In the genomic region with DNA sequence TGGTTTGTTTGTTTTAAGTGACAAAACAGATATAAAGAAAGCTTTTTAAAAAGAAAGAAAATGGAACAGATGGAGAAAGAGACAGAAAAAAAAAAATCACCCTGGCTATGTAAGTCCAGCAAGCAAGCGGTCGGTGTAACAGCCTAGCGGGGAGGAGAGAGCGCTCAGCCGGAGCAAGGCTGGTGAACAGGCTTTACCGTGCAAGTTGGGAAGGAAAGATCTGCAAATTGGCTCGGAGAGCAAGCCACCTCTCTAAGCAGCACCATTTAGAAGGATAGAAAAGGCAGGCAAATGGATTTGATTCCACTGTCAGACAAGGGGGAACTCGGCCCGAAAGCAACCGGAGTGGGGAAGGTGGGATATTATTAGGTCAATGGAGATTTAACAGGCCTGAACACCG, we compare ENCODE assay signal across 23 mouse cellular contexts.
"Had no signal": no experiment of that assay in that cellular context is flagged by ENCODE, and none has a peak within 500 bp of the region (broad histone marks: within the 10 kb centered on the region; RNA-seq: fewer than 3 reads in every experiment).

No protein-coding gene starts in this region.

- H3K27ac ChIP-seq: heart, adult 2 months; heart, embryonic 13.5 days; heart, embryonic 15.5 days; hindbrain, embryonic 13.5 days; hindbrain, embryonic 15.5 days; hindbrain, postnatal 0 days; intestine, embryonic 15.5 days; layer of hippocampus, adult 2 months; left cerebral cortex, adult 2 months; limb, embryonic 10.5 days; limb, embryonic 12.5 days had no signal

- DNase-seq: gastrocnemius, postnatal 14 days; gastrocnemius, postnatal 36 days; heart, adult 2 months; heart, postnatal 14 days; heart, postnatal 36 days; kidney, adult 18-20 months; kidney, adult 8-10 months; kidney, postnatal 10 days; kidney, postnatal 25 days; liver had no signal

- H3K36me3 ChIP-seq: heart, embryonic 13.5 days; heart, embryonic 15.5 days; hindbrain, embryonic 13.5 days; hindbrain, embryonic 15.5 days; intestine, embryonic 15.5 days; limb, embryonic 10.5 days; limb, embryonic 12.5 days had no signal

- H3K9me3 ChIP-seq: heart, embryonic 13.5 days; heart, embryonic 15.5 days; hindbrain, embryonic 13.5 days; hindbrain, embryonic 15.5 days; intestine, embryonic 15.5 days; limb, embryonic 10.5 days; limb, embryonic 12.5 days had no signal

- H3K27me3 ChIP-seq: heart, embryonic 13.5 days; heart, embryonic 15.5 days; hindbrain, embryonic 13.5 days; hindbrain, embryonic 15.5 days; intestine, embryonic 15.5 days had no signal

- H3K4me2 ChIP-seq: heart, embryonic 11.5 days; heart, embryonic 13.5 days; heart, embryonic 15.5 days; hindbrain, embryonic 13.5 days; hindbrain, embryonic 15.5 days; intestine, embryonic 15.5 days; limb, embryonic 12.5 days; liver, embryonic 11.5 days had no signal

- H3K9ac ChIP-seq: heart, embryonic 13.5 days; heart, embryonic 15.5 days; hindbrain, embryonic 13.5 days; hindbrain, embryonic 15.5 days; intestine, embryonic 15.5 days; limb, embryonic 12.5 days had no signal

- H3K4me3 ChIP-seq: heart, adult 2 months; heart, embryonic 13.5 days; heart, embryonic 15.5 days; hindbrain, embryonic 13.5 days; hindbrain, embryonic 15.5 days; intestine, embryonic 15.5 days; layer of hippocampus, adult 2 months; left cerebral cortex, adult 2 months; limb, embryonic 10.5 days; limb, embryonic 12.5 days had no signal

- H3K4me1 ChIP-seq: heart, embryonic 13.5 days; heart, embryonic 15.5 days; intestine, embryonic 15.5 days; limb, embryonic 12.5 days had no signal

- ATAC-seq: hindbrain, postnatal 0 days; intestine, embryonic 15.5 days; intestine, postnatal 0 days had no signal
